Mouse (Mus musculus) bone marrow, adult 2 months (tissue): ENCODE results near the gene Sart3.

ENCODE experiments used
- CTCF ChIP-seq: fragments of 200-500 bp; IDR thresholded peaks from 2 replicates; pipeline ENCODE4 v1.5.1; 2011; ENCODE audit warnings: low read length, control low read depth; ENCODE audit not compliant: control insufficient read depth, insufficient read depth
- POLR2A ChIP-seq: fragments of 200-500 bp; IDR thresholded peaks from 2 replicates; pipeline ENCODE4 v1.6.1; 2011; ENCODE audit warnings: low read depth, mild to moderate bottlenecking, control low read depth, low read length, borderline replicate concordance; ENCODE audit not compliant: control insufficient read depth

DNA sequence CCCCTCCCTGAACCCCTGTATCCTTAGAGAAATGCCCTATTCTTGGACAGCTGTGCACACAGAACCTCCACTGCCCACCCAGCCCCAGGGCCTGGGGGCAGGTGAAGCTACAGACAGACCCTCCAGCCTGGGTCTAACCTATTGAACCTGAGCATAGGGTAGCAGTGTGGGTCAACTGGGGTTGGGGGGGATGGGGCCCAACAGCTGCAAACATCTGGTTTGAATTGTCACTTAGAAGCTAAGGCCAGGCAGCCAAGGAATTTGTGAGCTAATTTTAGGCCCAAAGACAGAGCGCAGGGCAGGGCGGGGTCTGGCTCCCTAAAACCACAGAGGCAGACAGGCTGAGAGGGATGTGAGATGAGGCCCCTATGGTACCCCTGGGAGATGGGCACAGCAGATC lies 35.9 kb upstream of the Sart3 start:
- no peak for TF ChIP-seq POLR2A
- TF ChIP-seq CTCF = no peak
